Mouse (Mus musculus) stomach, postnatal 0 days (tissue): ENCODE data around the gene Gm12166.

Source experiments
- CTCF ChIP-seq: IDR thresholded peaks from 2 replicates; pipeline ENCODE4 v1.5.1; 2016; ENCODE audit warnings: antibody characterized with exemption, low read depth, mild to moderate bottlenecking, moderate library complexity
- EP300 ChIP-seq: optimal IDR thresholded peaks from 2 replicates; pipeline ENCODE3; 2016; ENCODE audit warnings: antibody characterized with exemption

GRCm38 (mm10) chr11:46016061-46016460, 36.1 kb downstream of the Gm12166 start:
- peak; percentile 87 for TF ChIP-seq CTCF
- TF ChIP-seq EP300 = no peak
